Mouse (Mus musculus) E14TG2a.4 (cell line): Measurements from ENCODE around the gene St5.

Experiments used
- CTCF ChIP-seq: conservative IDR thresholded peaks from 2 replicates; pipeline ENCODE4 v1.5.1; 2014; ENCODE audit warnings: low read length
- NANOG ChIP-seq: IDR thresholded peaks from 2 replicates; pipeline ENCODE4 v1.6.1; 2014; ENCODE audit warnings: borderline replicate concordance, low read length, mixed read lengths

DNA sequence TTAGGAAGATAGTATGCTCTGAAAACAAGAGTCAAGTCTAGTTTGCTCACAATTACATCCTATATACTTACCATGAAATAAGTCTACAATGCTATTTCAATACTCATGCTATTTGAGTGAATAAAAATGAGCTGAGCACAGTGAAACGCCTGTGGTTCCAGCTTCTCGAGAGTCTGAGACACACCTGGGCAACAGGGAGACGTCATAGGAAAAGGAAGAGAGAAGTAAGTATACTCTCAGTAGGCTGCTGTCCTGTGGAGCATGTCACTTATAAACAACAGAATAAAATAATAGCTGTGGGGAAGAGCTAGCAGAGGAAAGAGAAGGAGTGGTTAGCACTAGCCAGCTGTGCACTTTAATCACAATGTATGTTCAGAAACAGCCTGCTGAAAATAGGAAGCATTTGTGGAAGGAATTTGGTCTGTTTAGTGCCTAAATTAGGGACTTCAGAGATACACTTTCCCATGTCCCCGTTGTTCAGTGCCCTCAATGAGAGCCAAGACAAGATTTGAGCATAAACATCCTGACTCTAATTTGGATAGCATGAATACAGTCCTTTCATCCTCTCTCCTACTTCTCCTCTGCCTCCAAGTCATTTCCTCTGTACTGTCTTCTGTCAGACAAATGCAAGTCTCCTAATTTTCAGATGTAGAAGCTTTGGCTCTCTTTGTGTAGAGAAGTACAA, 28.3 kb downstream of the St5 start:
- no peak for TF ChIP-seq CTCF
- TF ChIP-seq NANOG: no peak
